ENCODE assay signal across 9 mouse cellular contexts in genomic region chr5:38532084-38532483, GRCm38 (mm10). TPM values are rescaled to one million over a fixed set of nuclear protein-coding genes. Genes with fewer than 3 reads are reported as not detected.
DNase-seq lines count a peak whose midpoint lies in the region; ATAC-seq lines count a peak whose summit lies in the region.
"Had no signal": no experiment of that assay in that cellular context is flagged by ENCODE, and none has a peak within 500 bp of the region (broad histone marks: within the 10 kb centered on the region; RNA-seq: fewer than 3 reads in every experiment).

No protein-coding gene starts in this region.

- H3K36me3 ChIP-seq in heart, embryonic 10.5 days = peaks cover 99% of the 10 kb centered on the region
- H3K36me3 ChIP-seq in neural tube, embryonic 15.5 days = peaks cover 94% of the 10 kb centered on the region

- H3K4me1 ChIP-seq in heart, embryonic 10.5 days = no peaks in the 10 kb centered on the region
- H3K4me1 ChIP-seq in neural tube, embryonic 15.5 days = no peaks in the 10 kb centered on the region

- H3K9ac ChIP-seq in neural tube, embryonic 15.5 days (replicated peaks) = no peak overlapping the region
- H3K9ac ChIP-seq: liver, postnatal 0 days had no signal

- no peak overlapping the region for H3K4me2 ChIP-seq in neural tube, embryonic 15.5 days

- no peaks in the 10 kb centered on the region for H3K27me3 ChIP-seq in heart, embryonic 10.5 days (ENCODE audit: insufficient read depth, poor library complexity, severe bottlenecking)
- H3K27me3 ChIP-seq in neural tube, embryonic 15.5 days (replicated peaks) = no peaks in the 10 kb centered on the region

- DNase-seq in heart, adult 11 months = peak; percentile 96
- no peak for DNase-seq in heart, embryonic 10.5 days (ENCODE audit: low spot score)
- DNase-seq in cerebellum, adult 11-12 months = peak; percentile 92
- peak; percentile 31 to 33 for DNase-seq in heart, postnatal 36 days
- no peak for DNase-seq in thymus, postnatal 0 days (ENCODE audit: low spot score)
- DNase-seq in ovary, postnatal 14 days (ENCODE audit: low spot score) = no peak
- no peak for DNase-seq in liver
- DNase-seq: liver, postnatal 0 days had no signal

- H3K27ac ChIP-seq in heart, embryonic 10.5 days = no peak overlapping the region
- no peak overlapping the region for H3K27ac ChIP-seq in neural tube, embryonic 15.5 days (replicated peaks)

- no peak overlapping the region for H3K4me3 ChIP-seq in heart, embryonic 10.5 days
- no peak overlapping the region for H3K4me3 ChIP-seq in neural tube, embryonic 15.5 days (replicated peaks)

- WGBS in heart, embryonic 10.5 days = 86% methylated on average over 4 of the region's 4 CpGs
- 89% methylated on average over 4 of the region's 4 CpGs for WGBS in neural tube, embryonic 15.5 days

- no peaks in the 10 kb centered on the region for H3K9me3 ChIP-seq in heart, embryonic 10.5 days
- H3K9me3 ChIP-seq in neural tube, embryonic 15.5 days (replicated peaks) = no peaks in the 10 kb centered on the region

- intact Hi-C loops in heart, postnatal 36 days (cut with DNase I) = no loop called here

- peak; percentile 63 for ATAC-seq in neural tube, embryonic 15.5 days (ENCODE audit: low FRiP score)
- ATAC-seq: liver, postnatal 0 days had no signal

RNA-seq across cellular contexts. Expression of gene Slc2a9, which starts 29.1 kb away (rescaled TPM):
- 0.31 and 0.47 TPM in 2 replicates for polyA plus RNA-seq in heart, embryonic 10.5 days (2016; fragmentation: Nextera tagmentation; extraction: Ambion mirVana)
- total RNA-seq in heart, postnatal 36 days (2021) = 1 to 10 TPM; 1.4 to 2.3 TPM
- 0.44 and 0.95 TPM in 2 replicates for polyA plus RNA-seq in neural tube, embryonic 15.5 days (2015; fragmentation: Nextera tagmentation; extraction: Ambion mirVana)
- polyA plus RNA-seq in thymus, postnatal 0 days (2015; fragmentation: Nextera tagmentation; extraction: Ambion mirVana) = 4.7 and 5.2 TPM in 2 replicates

RNA-seq across cellular contexts. Expression of gene Wdr1, which starts 30.9 kb away (rescaled TPM):
- 243 and 286 TPM in 2 replicates for polyA plus RNA-seq in heart, embryonic 10.5 days (2016; fragmentation: Nextera tagmentation; extraction: Ambion mirVana)
- total RNA-seq in heart, postnatal 36 days (2021) = 100 to 1,000 TPM; 111 to 113 TPM
- polyA plus RNA-seq in neural tube, embryonic 15.5 days (2015; fragmentation: Nextera tagmentation; extraction: Ambion mirVana) = 170 and 202 TPM in 2 replicates
- 265 and 280 TPM in 2 replicates for polyA plus RNA-seq in thymus, postnatal 0 days (2015; fragmentation: Nextera tagmentation; extraction: Ambion mirVana)

Comparison
In these comparisons a context has a peak if more than half of its experiments do, and no peak if none do; other contexts are left out.
1. DNase-seq: peak in heart, adult 11 months (single experiment), cerebellum, adult 11-12 months (single experiment) and heart, postnatal 36 days (2 of 2); none in heart, embryonic 10.5 days (single experiment), thymus, postnatal 0 days (single experiment), ovary, postnatal 14 days (single experiment) and liver (single experiment).